Mouse (Mus musculus): ENCODE data around the gene Rnf157.

DNA sequence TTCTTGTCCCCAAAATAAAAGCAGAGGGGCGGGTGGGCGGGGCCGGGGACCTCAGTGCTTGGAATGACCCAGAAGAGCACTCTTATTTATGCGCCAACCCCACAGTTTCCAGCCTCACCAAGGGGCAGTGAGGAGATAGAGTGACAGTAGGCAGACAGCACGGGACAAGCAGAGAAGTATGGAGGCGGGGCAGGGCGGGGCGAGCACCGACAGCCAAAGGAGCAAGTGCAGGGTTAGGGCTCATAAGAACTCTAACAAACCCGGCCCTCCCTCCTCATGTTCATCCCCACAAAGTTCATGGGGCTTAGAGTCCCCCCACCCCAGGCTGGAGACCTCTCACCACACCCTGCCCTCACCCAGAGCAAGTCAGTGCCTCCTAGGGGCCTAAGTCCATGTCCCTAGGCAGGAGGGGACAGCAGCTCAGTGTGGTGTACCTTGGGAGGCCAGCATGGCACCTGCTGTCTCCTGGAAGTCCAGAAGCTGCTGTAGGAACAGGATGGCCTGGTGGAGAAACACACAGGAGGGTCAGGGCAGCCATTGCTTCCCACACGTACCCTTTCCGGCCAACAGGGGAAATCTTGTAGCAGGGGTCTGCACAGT is 119.2 kb downstream of the Rnf157 start:
- TF ChIP-seq POLR2A (IDR thresholded peaks at IDR 0.05; ENCODE audit: insufficient read depth, low read depth, low read length) (no peak), CTCF (IDR thresholded peaks at IDR 0.05; ENCODE audit: insufficient read depth, low read depth, low read length) (no peak)

All from olfactory bulb, adult 2 months (tissue).